Mouse (Mus musculus): ENCODE results near the gene Gzmk. TPM values are rescaled to one million over a fixed set of nuclear protein-coding genes. Genes with fewer than 3 reads are reported as not detected.

Gene Gzmk
- polyA plus RNA-seq, 1 experiment from 2014 or later, result not detected

GRCm38 (mm10) chr13:113227666-113228463 lies 2.2 kb upstream of the Gzmk start:
- WGBS, result 87% methylated on average over 17 of the region's 17 CpGs
- Histone ChIP-seq H3K27me3 (no peaks in the 10 kb centered on the region), H3K4me2 (no peak overlapping the region), H3K4me1 (0 out of 2 replicates have a peak, but pooled peaks cover 8% of the 10 kb centered on the region), H3K27ac (no peak overlapping the region), H3K9me3 (no peaks in the 10 kb centered on the region), H3K9ac (no peak overlapping the region), H3K36me3 (replicated peaks) (no peaks in the 10 kb centered on the region), H3K4me3 (replicated peaks) (no peak overlapping the region)
- ATAC-seq (ENCODE audit: low FRiP score), result no peak

DNA sequence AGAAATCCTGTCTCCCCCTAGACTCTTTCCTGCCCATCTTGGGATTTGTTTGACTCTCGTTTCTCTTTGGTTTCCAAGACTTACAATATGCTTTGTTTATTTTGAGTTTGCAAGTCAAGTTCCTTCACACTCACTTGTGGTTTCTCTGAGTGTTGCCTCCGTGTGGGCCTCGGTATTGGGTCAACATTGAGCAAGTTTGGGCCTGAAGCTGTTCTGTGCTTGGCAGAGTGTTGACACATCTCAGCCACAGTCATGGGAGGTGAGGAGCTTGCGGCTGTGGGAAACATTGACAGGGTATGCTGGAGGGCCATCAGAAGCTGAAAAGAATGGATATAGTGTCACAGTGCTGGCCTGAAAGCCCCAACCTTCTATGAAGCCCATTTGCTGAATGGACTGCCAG lies 1.4 kb upstream of the Gzmk start:
- no peak for ATAC-seq (ENCODE audit: low FRiP score)
- Histone ChIP-seq H3K27me3 (no peaks in the 10 kb centered on the region), H3K36me3 (replicated peaks) (no peaks in the 10 kb centered on the region), H3K4me3 (replicated peaks) (no peak overlapping the region), H3K27ac (no peak overlapping the region), H3K4me1 (0 out of 2 replicates have a peak, but pooled peaks cover 8% of the 10 kb centered on the region), H3K9me3 (no peaks in the 10 kb centered on the region), H3K4me2 (no peak overlapping the region), H3K9ac (no peak overlapping the region)
- 86% methylated on average over 4 of the region's 4 CpGs for WGBS

DNA sequence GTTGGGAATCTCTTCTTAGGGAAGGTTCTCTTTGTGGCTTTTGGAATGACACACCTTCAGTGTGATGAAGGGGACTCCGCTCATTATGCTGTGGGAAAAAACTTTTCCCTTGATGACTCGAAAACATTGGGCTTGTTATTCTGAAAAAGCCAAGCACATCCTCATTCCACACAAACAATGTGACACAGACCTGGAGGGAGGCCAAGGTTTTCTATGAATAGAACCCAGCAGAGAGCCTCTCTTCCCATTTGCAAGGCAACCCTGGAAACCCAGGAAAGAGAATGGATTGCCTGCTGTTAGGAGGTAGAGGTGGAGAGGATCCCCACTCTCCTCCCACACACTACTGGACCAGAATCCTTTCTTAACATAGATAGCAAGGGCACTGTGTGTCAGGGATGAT lies 1.6 kb downstream of the Gzmk start:
- H3K27me3 ChIP-seq, result no peaks in the 10 kb centered on the region
- no peak overlapping the region for H3K9ac ChIP-seq
- H3K4me2 ChIP-seq, result peak overlapping the region; percentile 31; the same call in 1 of the 2 replicates
- peak; percentile 49; the same call in 1 of the 2 replicates for ATAC-seq (ENCODE audit: low FRiP score)
- WGBS, result 10% methylated on average over 2 of the region's 2 CpGs
- no peak overlapping the region for H3K4me3 ChIP-seq (replicated peaks)
- H3K27ac ChIP-seq, result peak overlapping the region; percentile 21; the same call in 1 of the 2 replicates
- H3K36me3 ChIP-seq (replicated peaks), result no peaks in the 10 kb centered on the region
- H3K9me3 ChIP-seq, result no peaks in the 10 kb centered on the region
- 0 out of 2 replicates have a peak, but pooled peaks cover 8% of the 10 kb centered on the region for H3K4me1 ChIP-seq

GRCm38 (mm10) chr13:113221851-113222250 lies 3.9 kb downstream of the Gzmk start:
- Histone ChIP-seq H3K9me3 (no peaks in the 10 kb centered on the region), H3K36me3 (replicated peaks) (no peaks in the 10 kb centered on the region), H3K4me1 (0 out of 2 replicates have a peak, but pooled peaks cover 8% of the 10 kb centered on the region), H3K27ac (no peak overlapping the region), H3K4me2 (no peak overlapping the region), H3K9ac (no peak overlapping the region), H3K4me3 (replicated peaks) (no peak overlapping the region), H3K27me3 (no peaks in the 10 kb centered on the region)
- 60% methylated on average over 6 of the region's 6 CpGs for WGBS
- no peak for ATAC-seq (ENCODE audit: low FRiP score)

- Histone ChIP-seq H3K4me1 (no peaks in the 10 kb centered on the region), H3K4me3 (replicated peaks) (no peak overlapping the region), H3K27ac (no peak overlapping the region), H3K9ac (no peak overlapping the region), H3K36me3 (replicated peaks) (no peaks in the 10 kb centered on the region), H3K27me3 (0 out of 2 replicates have a peak, but pooled peaks cover 8% of the 10 kb centered on the region), H3K9me3 (no peaks in the 10 kb centered on the region), H3K4me2 (no peak overlapping the region)
- 94% methylated on average over 3 of the region's 3 CpGs for WGBS
- ATAC-seq (ENCODE audit: low FRiP score), result no peak
These were observed 11.8 kb downstream of the Gzmk start for GRCm38 (mm10) chr13:113213865-113214264.

GRCm38 (mm10) chr13:113212401-113212800 lies 13.3 kb downstream of the Gzmk start:
- no peak for ATAC-seq (ENCODE audit: low FRiP score)
- no peak overlapping the region for H3K27ac ChIP-seq
- no peak overlapping the region for H3K4me3 ChIP-seq (replicated peaks)
- no peaks in the 10 kb centered on the region for H3K4me1 ChIP-seq
- H3K36me3 ChIP-seq (replicated peaks), result no peaks in the 10 kb centered on the region
- H3K4me2 ChIP-seq, result no peak overlapping the region
- no peak overlapping the region for H3K9ac ChIP-seq
- no peaks in the 10 kb centered on the region for H3K9me3 ChIP-seq
- 77% methylated on average over 3 of the region's 3 CpGs for WGBS
- 0 out of 2 replicates have a peak, but pooled peaks cover 8% of the 10 kb centered on the region for H3K27me3 ChIP-seq

- H3K4me1 ChIP-seq, result no peaks in the 10 kb centered on the region
- H3K9ac ChIP-seq, result no peak overlapping the region
- H3K27ac ChIP-seq, result no peak overlapping the region
- no peaks in the 10 kb centered on the region for H3K9me3 ChIP-seq
- H3K4me3 ChIP-seq (replicated peaks), result no peak overlapping the region
- 67% methylated on average over 15 of the region's 15 CpGs for WGBS
- H3K36me3 ChIP-seq (replicated peaks), result no peaks in the 10 kb centered on the region
- no peak for ATAC-seq (ENCODE audit: low FRiP score)
- H3K27me3 ChIP-seq, result 0 out of 2 replicates have a peak, but pooled peaks cover 8% of the 10 kb centered on the region
- H3K4me2 ChIP-seq, result no peak overlapping the region
These were observed 14.4 kb downstream of the Gzmk start for GRCm38 (mm10) chr13:113211345-113211744.

- Histone ChIP-seq H3K27me3 (0 out of 2 replicates have a peak, but pooled peaks cover 8% of the 10 kb centered on the region), H3K4me1 (no peaks in the 10 kb centered on the region), H3K9ac (no peak within 1 kb of the TSS), H3K27ac (no peak within 1 kb of the TSS), H3K4me3 (replicated peaks) (no peak within 1 kb of the TSS), H3K9me3 (no peaks in the 10 kb centered on the region), H3K4me2 (no peak within 1 kb of the TSS), H3K36me3 (replicated peaks) (no peaks in the 10 kb centered on the region)
- ATAC-seq (ENCODE audit: low FRiP score), result no peak
- 54% methylated on average over 15 of the region's 15 CpGs for WGBS
These were observed 16.1 kb downstream of the Gzmk start, which contains the start of gene Esm1 for GRCm38 (mm10) chr13:113209624-113210023. TSS of gene Esm1 (plus strand) at chr13:113209659.

DNA sequence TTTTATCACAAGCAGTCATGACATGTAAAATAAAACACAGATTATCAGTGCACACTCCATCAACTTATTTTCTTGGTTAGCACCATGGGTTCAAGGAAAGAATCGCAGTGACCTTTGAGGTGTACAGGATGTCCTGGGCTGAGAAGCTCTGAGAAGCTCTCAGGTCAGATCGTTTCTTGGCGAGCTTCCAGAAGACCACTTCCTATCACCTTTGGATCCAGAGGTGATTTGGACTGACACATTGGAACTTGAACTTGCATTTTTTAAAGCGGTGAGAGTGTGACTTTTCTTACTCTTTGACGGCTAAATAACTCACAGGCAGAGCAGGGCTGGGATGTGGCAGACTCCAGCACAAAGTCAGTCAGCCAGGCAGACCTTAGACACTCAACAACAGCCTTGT lies 20.4 kb downstream of the Gzmk start:
- WGBS, result 91% methylated on average over 5 of the region's 5 CpGs
- Histone ChIP-seq H3K4me1 (no peaks in the 10 kb centered on the region), H3K27me3 (0 out of 2 replicates have a peak, but pooled peaks cover 8% of the 10 kb centered on the region), H3K27ac (no peak overlapping the region), H3K4me3 (replicated peaks) (no peak overlapping the region), H3K4me2 (no peak overlapping the region), H3K36me3 (replicated peaks) (no peaks in the 10 kb centered on the region), H3K9ac (no peak overlapping the region), H3K9me3 (no peaks in the 10 kb centered on the region)
- ATAC-seq (ENCODE audit: low FRiP score), result no peak

DNA sequence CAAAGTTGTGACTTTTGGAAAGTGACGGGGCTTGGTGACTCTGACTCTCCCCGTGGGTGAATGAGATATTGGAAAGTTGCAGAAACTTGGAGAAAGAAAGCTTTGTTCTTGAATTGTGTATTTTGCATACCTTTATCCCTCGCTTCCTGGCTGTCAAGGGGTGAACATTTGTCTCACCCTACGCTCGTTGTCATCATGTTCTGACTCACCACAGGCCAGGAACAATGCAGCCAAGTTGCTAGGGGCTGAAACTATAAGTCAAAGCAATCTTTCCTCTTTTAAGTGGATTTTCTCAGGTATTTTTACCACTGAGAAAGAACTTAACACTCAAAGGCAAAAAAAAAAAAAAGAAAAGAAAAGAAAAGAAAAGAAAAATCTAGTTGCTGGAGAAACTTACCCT lies 22.6 kb downstream of the Gzmk start:
- no peak overlapping the region for H3K4me2 ChIP-seq
- WGBS, result 73% methylated on average over 5 of the region's 5 CpGs
- H3K36me3 ChIP-seq (replicated peaks), result no peaks in the 10 kb centered on the region
- H3K9ac ChIP-seq, result no peak overlapping the region
- H3K27me3 ChIP-seq, result no peaks in the 10 kb centered on the region
- no peak overlapping the region for H3K4me3 ChIP-seq (replicated peaks)
- no peak overlapping the region for H3K27ac ChIP-seq
- ATAC-seq (ENCODE audit: low FRiP score), result no peak
- H3K9me3 ChIP-seq, result no peaks in the 10 kb centered on the region
- no peaks in the 10 kb centered on the region for H3K4me1 ChIP-seq

GRCm38 (mm10) chr13:113202184-113202583 lies 23.5 kb downstream of the Gzmk start:
- ATAC-seq (ENCODE audit: low FRiP score), result no peak
- Histone ChIP-seq H3K4me2 (no peak overlapping the region), H3K9me3 (no peaks in the 10 kb centered on the region), H3K27me3 (no peaks in the 10 kb centered on the region), H3K4me1 (peaks cover 1% of the 10 kb centered on the region; the same call in 1 of the 2 replicates), H3K9ac (no peak overlapping the region), H3K4me3 (replicated peaks) (no peak overlapping the region), H3K36me3 (replicated peaks) (no peaks in the 10 kb centered on the region), H3K27ac (no peak overlapping the region)
- WGBS, result 72% methylated on average over 4 of the region's 4 CpGs

DNA sequence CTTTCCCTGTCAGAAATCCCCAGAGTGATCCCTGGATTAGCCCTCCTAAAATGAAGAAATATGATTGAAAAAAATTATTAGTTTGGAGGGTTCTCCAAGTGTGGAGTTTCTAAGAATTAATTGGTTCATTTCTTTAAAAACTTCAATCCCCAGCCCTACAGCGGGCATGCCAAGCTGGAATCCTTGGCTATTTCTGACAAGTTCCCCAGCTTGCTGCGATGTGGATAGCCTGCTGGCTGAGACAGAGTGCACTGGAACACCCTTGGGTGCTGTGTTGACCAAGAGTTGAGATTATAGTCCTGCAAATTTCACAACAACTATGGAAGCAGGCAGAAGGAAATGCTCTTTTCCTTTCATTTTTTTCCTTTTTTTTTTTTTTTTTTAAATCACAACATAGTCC lies 24.1 kb downstream of the Gzmk start:
- 95% methylated on average over 2 of the region's 2 CpGs for WGBS
- ATAC-seq (ENCODE audit: low FRiP score), result no peak
- H3K4me3 ChIP-seq (replicated peaks), result no peak overlapping the region
- H3K36me3 ChIP-seq (replicated peaks), result no peaks in the 10 kb centered on the region
- no peak overlapping the region for H3K4me2 ChIP-seq
- H3K4me1 ChIP-seq, result peaks cover 6% of the 10 kb centered on the region; the same call in 1 of the 2 replicates
- no peak overlapping the region for H3K27ac ChIP-seq
- no peaks in the 10 kb centered on the region for H3K27me3 ChIP-seq
- H3K9me3 ChIP-seq, result no peaks in the 10 kb centered on the region
- H3K9ac ChIP-seq, result no peak overlapping the region

- H3K4me1 ChIP-seq, result peaks cover 6% of the 10 kb centered on the region; the same call in 1 of the 2 replicates
- WGBS, result 82% methylated on average over 8 of the region's 8 CpGs
These were observed 25.0 kb downstream of the Gzmk start for GRCm38 (mm10) chr13:113200726-113201125.

More at GRCm38 (mm10) chr13:113200726-113201125, 25.0 kb downstream of the Gzmk start:
- no peaks in the 10 kb centered on the region for H3K27me3 ChIP-seq
- H3K4me3 ChIP-seq (replicated peaks), result no peak overlapping the region
- H3K36me3 ChIP-seq (replicated peaks), result no peaks in the 10 kb centered on the region
- no peak overlapping the region for H3K4me2 ChIP-seq
- no peak overlapping the region for H3K27ac ChIP-seq
- ATAC-seq (ENCODE audit: low FRiP score), result no peak
- H3K9me3 ChIP-seq, result no peaks in the 10 kb centered on the region
- H3K9ac ChIP-seq, result no peak overlapping the region
